Mouse (Mus musculus): ENCODE data around the gene Limch1.

Limch1 gene

DNA sequence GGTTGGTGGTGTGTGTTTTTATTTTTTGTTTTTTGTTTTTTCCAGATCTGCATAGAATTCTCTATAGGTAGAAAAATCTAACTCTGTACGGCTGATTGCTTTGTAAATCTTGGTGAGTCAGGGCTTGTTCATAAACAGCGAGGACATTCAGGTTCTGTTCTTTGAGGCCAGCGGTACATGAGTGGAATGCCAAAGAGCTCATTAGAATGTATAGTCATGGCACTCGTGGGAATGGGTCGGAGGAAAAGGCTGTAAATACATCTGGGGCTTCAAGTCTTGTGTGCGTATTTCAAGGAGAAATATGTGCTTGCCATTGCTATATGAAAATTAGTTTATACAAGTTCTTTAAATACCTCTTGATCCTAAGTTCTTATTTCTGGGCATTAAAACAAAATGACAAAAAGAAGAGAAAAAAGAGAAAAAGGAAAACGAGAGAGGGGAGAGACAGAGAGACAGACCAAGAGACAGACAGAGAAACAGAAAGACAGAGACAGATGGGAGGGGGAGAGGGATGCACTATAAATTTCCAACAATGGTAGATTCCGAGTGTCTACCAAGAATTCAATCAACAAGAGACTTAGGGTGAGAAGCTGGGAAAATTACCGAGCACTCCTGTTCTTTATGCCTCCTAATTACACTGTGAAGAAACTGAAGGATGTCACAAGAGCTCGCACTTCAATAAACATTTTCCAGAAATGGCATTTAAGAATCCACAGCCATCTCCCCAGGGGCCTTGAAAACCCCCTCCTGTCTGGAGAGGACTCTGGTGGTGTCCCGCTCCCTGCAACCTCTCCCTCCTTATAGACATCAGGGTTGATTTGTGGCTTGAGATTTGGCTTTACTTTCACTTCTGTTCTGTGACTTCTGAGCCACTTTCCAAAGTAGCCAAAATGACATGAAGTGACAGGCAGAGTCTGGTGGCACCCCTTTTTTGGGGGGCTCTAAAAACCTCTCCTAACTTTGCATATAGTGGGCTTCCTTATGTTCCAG, 173.0 kb downstream of the Limch1 start:
- no peak for DNase-seq (ENCODE audit: low read depth, low spot score)

DNA sequence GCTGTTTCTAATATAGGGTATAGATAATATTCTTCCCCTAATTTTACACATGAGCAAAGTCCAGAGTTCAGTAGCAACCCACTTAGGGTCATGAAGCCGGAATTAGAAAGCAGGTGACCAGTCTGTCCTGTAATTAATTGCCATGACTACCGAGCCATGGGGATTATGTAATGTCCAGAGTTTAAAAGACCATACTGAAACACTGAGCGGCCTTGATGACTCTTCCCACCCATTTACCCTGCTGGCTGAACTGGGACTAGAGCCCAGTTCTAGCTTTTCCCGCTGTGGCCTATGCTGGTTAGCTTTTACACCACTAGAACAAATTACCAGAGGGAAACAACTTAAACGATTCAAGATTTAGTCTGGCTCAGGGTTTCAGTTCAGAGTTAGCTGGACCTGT, 177.0 kb downstream of the Limch1 start:
- DNase-seq (ENCODE audit: low read depth, low spot score) = no peak

DNA sequence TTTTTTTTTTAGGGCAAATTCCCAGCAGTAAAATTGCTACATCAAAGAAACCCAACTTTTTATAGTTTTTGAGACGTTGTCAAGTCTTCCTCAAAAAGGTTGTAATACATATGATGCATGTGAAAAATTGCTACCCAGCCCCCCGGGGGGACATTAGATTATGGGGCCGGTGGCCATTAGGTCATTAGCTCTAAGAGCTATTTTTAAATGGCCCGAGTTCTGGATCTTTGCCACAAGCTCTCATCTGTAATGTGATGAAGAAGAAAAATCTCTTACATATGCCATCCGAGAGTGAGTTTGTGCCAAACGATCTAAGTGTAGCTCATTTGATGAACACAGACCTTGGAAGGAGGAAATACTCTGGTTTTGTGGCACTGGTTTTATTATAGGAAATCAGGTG, 183.7 kb downstream of the Limch1 start:
- no peak for DNase-seq (ENCODE audit: low read depth, low spot score)

DNA sequence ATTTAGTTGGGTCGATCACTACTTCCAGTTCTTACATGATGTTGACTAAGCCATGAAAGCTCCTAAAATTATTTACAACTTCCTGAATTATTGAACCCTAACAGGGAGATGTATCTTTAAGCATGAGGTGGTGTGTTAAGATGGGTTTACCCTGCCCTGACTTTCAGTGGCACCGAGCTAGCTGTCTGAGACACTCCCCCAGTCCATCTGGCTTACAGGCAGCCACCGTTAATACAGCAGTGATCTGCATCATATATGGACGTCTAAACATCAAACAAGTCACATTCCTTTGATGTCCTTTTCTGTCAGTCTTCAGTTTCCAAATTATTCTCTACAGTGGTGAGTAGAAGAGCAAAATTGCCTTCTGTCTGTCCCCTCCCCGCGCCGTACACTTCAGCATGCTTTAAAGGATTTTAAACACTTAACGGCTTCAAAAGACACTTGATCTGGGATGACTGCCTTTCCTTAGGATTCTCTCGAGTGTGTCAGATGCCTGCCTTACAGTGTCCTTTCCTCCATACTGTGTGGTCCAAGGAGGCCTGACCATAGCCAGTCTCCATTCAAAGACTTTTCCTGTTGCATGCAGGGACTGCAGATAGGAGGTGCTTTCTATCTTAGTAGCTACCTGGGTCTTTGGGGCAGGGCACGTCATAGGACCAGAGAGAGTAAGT, 187.6 kb downstream of the Limch1 start:
- no peak for DNase-seq (ENCODE audit: low read depth, low spot score)

DNA sequence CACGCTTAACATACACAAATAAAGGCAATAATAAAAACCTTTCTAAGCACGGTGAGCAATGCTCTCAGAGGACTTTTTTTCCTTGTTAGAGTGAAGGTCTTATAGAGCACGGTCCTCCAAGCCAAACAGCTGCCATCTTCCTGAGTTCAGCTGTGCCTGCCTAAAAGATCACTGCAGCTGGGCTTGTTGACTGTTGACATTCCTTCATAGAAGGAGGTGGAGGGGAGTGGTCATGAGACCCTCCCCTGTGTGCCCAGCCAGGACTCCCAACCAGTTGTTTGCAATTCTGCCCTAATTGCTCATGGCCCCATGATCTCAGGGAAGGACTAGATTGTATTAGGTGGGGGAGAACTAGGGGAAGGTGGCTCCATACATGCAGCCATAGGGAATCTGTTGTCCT, 189.0 kb downstream of the Limch1 start:
- no peak for DNase-seq (ENCODE audit: low read depth, low spot score)

DNA sequence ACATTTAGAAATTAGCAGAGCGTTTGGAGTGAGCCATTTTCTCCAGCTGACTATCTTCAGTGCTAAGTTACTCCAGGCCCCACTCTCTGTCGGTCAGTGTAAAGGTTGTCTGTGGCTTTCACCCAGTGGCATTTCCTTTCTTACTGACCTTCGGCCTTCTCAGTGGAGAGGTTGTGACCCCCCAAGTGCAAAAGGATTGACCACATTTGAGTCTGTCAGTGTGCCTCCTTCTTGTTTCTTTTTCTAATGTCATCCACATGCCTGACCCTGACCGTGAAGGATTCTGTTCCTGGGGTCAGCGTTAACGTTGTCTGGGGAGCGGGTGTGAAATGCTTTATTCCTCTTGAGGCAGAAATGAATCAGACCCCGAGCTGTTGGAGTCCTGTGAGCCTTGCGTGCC, 191.7 kb downstream of the Limch1 start:
- DNase-seq (ENCODE audit: low read depth, low spot score) = no peak

DNA sequence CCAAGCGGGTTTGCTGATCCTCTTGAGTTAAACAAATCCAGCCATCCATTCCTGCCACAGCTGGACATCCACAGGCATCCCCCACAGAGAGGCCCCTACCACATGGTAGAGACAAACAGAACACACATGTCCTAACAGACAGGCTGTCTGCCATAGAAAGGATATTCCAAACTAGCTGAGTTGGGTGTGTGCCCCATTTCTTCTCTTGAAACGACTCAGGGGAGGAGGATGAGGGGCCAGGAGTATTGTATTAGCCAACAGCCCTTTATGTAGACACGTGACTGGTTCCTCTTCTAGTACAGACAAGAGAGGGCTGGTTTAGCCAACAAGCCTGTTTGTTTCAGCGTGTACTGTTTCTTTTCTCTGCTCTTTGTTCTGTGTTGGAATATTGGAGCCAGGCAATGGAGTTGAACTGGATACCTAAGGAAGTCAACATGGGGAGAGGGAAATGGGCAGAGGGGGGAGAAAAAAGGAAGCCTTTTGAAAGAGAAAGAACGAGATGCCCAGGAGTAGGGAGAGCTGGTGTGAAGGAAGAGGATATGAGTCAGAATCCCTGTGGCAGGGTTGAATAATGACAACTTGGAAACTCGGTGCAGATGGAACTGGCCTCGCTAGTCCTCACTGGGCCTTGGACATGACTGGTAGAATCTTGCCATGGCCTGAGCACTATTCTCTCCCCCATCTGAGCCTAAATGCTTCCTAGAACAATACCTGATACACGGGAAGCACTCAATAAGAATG, 196.3 kb downstream of the Limch1 start:
- DNase-seq (ENCODE audit: low read depth, low spot score) = no peak

DNA sequence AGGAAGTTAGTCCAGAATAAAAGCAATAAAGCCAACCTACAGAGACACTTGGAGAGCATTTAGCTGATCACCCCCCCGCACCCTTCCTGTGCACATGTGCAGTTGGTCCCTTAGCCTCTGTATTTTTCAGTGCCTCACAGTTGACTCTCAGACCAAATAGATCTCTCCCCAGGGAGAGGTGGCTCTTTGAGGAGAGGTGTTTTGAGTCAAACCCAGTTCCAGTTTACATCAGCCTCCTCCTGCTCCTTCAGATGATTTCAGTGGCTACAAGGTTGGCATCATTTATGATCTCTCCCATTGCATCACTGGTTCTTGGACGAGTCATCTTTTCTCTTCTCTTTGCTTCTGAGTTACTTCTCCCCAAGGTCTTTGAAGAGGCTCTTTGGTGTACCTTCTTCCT, 197.3 kb downstream of the Limch1 start:
- DNase-seq (ENCODE audit: low read depth, low spot score) = no peak

DNA sequence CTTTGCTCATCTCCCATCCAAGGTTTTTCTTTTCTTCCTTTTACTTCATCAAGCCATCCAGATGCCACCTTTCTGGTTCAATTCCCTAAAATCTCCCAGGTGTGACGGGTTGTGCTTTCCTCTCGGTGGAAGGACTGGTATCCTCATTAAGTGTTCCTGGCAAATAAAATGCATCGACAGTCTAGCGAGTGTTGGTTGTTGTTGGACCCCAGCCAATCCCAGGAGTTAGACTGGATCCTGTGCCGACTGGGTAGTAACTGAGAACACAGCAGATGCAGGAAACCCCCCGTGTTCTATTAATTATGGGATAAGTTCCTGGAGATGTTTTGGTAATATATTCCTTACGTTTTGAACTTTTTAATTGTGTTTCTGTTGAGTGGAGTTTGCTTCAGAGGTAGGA, 197.9 kb downstream of the Limch1 start:
- no peak for DNase-seq (ENCODE audit: low read depth, low spot score)

DNA sequence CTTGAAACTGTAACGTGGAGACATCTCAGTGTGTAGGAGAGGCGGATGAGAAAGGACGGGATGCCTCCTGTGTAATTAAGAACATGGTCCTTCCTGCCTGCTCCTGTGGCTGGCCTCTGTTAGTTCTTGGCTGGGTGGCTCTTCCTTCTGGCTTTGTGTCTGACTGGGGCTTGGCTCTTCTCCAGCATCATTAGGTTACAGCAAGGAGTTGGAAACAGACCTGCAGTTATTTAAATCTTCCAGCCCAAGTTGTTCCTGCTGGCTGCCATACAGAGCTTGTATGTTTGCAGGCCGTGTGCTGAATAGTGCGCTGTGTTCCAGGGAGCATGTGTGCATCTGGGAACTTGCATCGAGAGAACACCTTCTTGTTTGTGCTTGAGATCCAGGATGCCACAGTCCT, 202.3 kb downstream of the Limch1 start:
- DNase-seq (ENCODE audit: low read depth, low spot score) = no peak

DNA sequence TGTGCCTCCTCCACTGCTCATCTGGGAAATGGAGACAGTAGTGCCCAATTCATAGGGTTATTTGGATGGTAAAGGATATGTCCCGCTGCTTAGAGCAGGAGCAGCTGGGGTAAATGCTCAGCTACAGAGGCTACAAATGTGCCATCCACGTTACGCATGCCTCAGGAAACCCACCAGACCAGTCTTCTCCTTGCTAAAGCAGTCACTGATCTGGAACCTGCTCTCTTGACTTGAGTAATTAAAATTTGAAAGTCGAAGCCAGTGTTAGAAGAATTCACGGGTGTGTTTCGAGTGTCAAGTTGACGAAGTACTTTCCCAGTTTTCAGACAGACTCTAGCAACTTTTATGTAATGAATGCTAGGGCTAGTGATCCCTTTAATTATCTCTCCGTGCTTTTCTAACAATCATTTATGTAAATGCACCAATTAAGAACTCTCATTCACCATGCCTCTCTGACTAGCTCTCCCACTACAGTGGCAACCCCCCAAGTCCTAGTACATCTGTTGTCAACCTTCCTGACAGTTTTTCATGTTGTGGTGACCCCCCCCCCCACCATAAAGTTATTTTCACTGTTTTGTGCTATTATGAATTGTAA, 203.6 kb downstream of the Limch1 start:
- no peak for DNase-seq (ENCODE audit: low read depth, low spot score)

DNA sequence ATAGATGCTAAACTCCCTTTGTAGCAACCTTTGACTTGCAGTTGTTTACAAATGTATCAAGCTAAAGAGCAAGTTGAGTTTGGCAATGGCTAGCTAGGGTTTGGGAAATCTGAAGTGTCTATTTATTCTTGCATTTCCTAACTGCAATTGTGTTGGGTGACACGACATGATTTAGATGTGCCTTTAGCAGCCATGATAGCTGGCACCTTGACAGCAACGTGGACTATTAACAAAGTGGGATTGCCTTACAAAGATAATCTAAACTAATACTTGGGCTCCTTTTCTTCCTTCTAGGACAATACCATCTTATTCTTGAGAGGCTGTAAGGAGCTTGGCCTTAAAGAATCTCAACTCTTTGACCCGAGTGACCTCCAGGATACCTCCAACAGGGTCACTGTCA, 207.7 kb downstream of the Limch1 start:
- no peak for DNase-seq (ENCODE audit: low read depth, low spot score)

DNA sequence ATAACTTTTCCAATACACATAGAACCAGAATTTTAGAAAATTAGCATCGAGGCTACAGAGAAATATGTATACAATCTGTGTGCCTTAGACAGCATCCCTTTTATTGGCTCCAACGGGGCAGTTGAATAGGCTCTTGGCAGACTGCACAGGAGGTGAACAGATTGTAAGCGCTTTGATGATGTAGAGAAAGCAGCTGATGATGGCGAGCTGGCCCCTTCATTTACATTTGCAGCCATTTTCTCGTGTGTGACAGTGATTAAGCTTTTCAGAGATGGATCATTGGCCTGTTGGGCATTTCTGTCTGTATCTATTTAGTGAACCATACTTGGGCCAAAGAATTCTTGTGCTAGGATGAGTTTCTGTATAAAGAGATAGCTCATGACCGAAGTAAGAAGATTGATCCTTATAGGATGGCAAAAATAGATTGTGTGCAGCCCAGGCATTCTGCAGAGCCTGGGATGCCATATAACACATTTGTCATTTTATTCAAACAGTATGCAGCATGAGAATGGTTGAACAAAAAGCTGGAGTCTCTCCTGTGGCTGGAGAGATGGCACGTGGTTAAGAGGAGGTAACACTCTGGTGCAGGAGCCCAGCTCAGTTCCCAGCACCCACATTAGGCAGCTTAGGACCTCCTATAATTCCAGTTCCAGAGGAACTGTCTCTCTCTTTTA, 208.5 kb downstream of the Limch1 start:
- DNase-seq (ENCODE audit: low read depth, low spot score) = no peak

DNA sequence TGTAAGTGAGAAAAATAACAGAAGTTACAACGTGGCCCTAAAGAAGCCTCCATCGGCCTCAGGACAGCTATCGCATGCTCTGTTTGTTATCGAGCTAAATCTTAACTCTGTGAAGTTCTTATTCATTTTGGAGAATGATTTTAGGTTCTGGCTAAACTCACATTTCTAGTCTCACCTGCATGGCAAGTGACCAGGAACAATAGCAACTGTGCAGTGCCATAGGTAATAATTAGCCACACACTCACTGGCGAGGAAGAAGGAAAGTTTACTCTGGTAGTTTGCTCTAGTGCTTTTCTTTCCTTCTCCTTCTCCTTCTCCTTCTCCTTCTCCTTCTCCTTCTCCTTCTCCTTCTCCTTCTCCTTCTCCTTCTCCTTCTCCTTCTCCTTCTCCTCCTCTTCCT, 209.6 kb downstream of the Limch1 start:
- no peak for DNase-seq (ENCODE audit: low read depth, low spot score)

DNA sequence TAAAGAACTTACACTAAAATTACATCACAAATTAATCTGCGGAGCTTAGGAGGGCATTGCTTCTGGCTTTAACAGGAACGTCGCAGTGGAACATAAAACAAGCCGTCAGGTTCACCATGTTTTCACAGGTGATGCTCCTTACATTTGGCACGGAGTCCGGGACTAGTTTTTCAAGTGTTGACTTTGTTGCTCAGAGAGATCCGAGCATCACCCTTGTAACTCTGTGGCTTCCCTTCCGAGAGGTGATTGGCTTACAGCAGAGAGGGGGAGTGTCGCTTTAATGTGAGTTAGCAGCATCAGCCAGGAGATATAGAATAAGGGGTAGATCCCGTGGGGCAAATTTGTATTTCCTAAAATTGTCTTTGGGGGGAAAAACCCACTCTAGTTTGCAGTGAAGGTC, 212.0 kb downstream of the Limch1 start:
- no peak for DNase-seq (ENCODE audit: low read depth, low spot score)

DNA sequence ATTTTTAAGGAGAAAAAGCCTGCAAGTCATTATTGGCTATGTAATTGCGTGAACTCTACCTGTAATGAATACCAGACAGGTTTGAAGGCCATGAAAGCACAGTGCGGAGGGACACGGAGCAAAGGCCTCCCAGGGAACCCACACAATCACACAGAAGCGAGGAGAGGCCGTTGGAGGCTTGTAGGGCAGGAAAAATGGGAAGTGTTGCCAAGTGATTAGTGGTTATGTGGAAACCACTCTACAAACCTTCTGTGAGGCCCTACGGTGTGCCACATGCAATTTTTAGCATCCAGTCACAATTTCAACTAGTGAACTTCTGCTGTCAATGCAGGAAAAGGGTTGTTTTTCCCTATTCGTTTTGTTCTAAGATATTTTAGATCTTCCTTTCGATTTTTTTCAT, 212.5 kb downstream of the Limch1 start:
- DNase-seq (ENCODE audit: low read depth, low spot score) = no peak

DNA sequence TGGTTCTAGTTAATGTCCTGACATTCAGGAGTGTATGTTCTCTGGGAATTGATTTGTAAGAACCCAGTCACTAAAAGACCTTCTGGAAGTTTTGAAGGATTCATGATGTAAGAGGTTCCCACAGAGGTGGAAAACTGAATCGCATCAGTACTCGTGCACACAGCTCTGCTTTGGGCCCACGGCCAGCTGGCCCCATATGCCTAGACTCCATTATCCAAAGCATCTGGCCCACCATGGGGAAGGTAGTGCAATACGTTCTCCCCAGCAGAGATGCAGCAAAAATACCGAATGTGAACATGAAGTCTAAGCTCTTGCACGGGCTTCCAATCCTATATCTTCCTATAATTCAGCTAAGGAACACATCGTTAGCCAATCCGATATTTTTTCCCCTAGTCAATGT, 214.3 kb downstream of the Limch1 start:
- DNase-seq (ENCODE audit: low read depth, low spot score) = no peak

DNA sequence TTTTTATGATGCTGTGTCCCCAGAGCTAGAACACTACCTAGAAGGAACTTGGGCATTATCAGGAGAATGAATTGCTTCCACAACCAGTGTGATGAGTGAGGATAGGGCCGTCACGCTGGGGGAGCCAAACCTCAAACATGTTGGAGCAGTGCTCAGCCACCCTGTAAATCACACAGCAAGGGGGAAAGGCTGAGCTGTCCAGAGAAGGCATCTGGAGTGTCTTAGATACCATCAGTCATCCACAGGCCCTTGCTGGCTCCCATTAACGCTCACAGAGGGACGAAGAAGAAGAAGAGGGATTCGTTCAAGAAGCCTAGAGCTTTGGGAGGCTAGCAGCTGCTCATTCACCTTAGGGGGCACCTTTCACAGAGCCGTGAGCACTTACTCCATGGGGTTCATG, 219.8 kb downstream of the Limch1 start:
- no peak for DNase-seq (ENCODE audit: low read depth, low spot score)

DNA sequence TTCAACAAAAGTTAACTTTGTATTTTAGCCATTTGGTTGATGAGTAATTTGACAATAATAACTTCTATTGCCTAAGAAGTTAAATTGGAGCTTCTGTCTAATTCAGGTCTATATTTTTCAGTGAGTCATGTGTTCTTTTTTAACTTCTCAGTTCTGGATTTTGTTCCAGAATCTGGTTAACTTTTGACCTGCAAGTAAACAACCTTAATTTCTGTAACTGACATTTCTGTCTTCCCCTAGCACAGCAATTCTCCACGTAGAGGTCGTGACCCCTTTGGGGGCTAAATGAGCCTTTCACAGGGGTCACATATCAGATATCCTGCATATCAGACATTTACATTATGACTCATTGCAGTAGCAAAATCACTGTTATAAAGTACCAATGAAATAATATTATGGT, 221.5 kb downstream of the Limch1 start:
- no peak for DNase-seq (ENCODE audit: low read depth, low spot score)

DNA sequence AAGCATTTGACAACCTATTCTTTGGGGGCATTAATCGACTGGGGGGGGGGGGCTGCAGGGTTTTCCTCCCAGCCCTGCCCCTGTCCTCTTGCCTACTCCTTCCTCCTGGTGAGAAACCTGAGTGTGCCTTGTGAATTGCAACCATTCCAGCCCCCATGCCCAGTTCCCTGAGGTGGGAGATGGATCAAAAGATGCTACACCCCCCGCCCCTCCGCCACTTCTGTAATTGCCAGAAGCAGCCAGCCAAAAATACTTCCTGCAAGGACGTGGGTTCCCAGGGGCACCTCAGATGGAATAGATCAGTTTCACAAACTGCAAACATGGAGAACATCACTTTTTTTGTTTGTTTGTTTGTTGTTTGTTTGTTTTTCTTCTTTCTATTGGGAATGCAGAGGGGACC, 222.0 kb downstream of the Limch1 start:
- DNase-seq (ENCODE audit: low read depth, low spot score) = no peak

DNA sequence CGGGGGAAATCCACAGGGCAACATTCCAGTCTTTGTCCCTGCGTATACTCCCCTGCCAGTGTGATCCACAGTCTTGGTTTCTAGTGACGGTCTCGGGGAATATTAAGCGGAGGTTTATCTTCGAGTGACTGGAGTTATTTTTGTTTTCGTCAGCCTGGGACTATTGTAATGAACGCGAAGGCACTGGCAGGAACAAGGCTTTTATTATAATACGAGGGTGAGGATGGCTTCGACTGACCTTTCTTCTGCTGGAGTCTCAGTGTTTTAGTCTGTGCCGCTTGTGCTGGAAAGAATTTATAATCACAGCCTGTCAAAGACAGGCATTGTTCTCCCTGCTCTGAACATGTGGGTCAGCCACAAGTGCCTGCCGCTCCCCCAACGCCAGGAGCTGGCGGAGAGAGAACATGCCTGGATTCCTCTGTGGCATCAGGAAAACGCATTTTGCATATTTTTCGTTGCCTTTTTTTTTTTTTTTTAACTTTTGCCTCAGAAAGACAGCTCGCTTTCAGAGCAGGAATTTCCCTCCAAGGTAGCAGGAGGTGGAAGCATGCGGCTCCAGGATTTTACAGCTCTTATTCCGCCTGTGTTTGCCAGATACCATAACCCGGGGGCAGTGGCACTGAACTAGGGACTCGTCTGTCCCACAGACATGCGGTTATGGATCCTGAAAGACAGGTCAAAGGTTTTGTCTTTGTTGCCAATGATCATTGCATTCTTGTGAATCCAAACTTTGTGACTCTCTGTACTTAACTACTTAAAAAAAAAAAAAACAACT, 222.6 kb downstream of the Limch1 start:
- DNase-seq (ENCODE audit: low read depth, low spot score) = no peak
